Mouse (Mus musculus) limb, embryonic 12.5 days (tissue): Measurements from ENCODE around the gene Gm21750. TPM values are rescaled to one million over a fixed set of nuclear protein-coding genes. Genes with fewer than 3 reads are reported as not detected.

Experiments used
- ATAC-seq: fragments of 200-750 bp; cut with Nextera tagmentation; 2 replicates; pipeline ENCODE4 v1.8.0; 2017; ENCODE audit warnings: low read depth, moderate TSS enrichment; ENCODE audit not compliant: insufficient number of reproducible peaks, insufficient read depth, low FRiP score, low TSS enrichment
- H3K27ac ChIP-seq: fragments of 300-500 bp; sonication (generic); 2 replicates; pipeline ENCODE4 v1.5.1; 2016; ENCODE audit warnings: mild to moderate bottlenecking, moderate library complexity
- H3K27me3 ChIP-seq: fragments of 300-500 bp; sonication (generic); 2 replicates; pipeline ENCODE4 v1.6.1; 2016; ENCODE audit warnings: mild to moderate bottlenecking, moderate library complexity
- H3K36me3 ChIP-seq: fragments of 300-500 bp; sonication (generic); 2 replicates; pipeline ENCODE4 v1.6.1; 2016; ENCODE audit warnings: mild to moderate bottlenecking, moderate library complexity
- H3K4me1 ChIP-seq: fragments of 300-500 bp; sonication (generic); replicated peaks from 2 replicates; pipeline ENCODE4 v1.6.1; 2016
- H3K4me2 ChIP-seq: fragments of 300-500 bp; sonication (generic); 2 replicates; pipeline ENCODE4 v1.6.1; 2016; ENCODE audit warnings: mild to moderate bottlenecking, moderate library complexity
- H3K4me3 ChIP-seq: fragments of 300-500 bp; sonication (generic); replicated peaks from 2 replicates; pipeline ENCODE4 v1.5.1; 2016; ENCODE audit warnings: mild to moderate bottlenecking
- H3K9ac ChIP-seq: fragments of 300-500 bp; sonication (generic); replicated peaks from 2 replicates; pipeline ENCODE4 v1.6.1; 2016; ENCODE audit warnings: mild to moderate bottlenecking, moderate library complexity
- H3K9me3 ChIP-seq: fragments of 300-500 bp; sonication (generic); 2 replicates; pipeline ENCODE4 v1.6.1; 2016; ENCODE audit warnings: mild to moderate bottlenecking, moderate library complexity
- WGBS: fragments of 180-500 bp; shearing (Covaris S2); methylation state at CpG from one replicate; pipeline ENCODE4 v1.1.7; 2016; 5-methylcytosine and 5-hydroxymethylcytosine counted together
- polyA plus RNA-seq: library from polyadenylated mRNA; unstranded; fragments of >200 nt; fragmentation: Nextera tagmentation; extraction: Ambion mirVana; gene quantifications from 2 replicates; pipeline ENCODE4 v1.2.1, GENCODE M21; 2016

Gene Gm21750
- polyA plus RNA-seq, 1 experiment from 2014 or later: not detected

DNA sequence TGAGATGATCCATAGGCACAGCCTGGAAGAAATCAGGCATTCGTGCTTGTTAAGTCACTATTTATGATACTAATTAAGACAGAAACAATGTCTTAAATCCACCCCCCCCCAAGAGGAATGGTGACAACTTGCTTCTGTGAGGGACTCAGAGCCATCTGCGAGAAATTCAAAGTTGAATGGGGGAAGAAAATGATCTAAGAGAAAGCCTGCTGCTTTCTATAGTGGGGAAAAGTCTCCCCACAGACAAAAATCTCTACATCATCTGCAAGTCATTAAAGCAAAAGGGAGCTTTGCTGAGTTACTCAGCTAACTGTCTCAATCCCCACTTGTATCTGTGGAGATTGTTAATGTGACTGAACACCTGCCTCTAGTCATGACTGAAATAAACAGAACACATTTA is 27.4 kb downstream of the Gm21750 start:
- H3K4me2 ChIP-seq: no peak overlapping the region
- H3K27ac ChIP-seq: no peak overlapping the region
- peaks cover 11% of the 10 kb centered on the region; the same call in 1 of the 2 replicates for H3K9me3 ChIP-seq
- H3K36me3 ChIP-seq: no peaks in the 10 kb centered on the region
- H3K4me1 ChIP-seq: no peaks in the 10 kb centered on the region
- ATAC-seq: no peak
- H3K4me3 ChIP-seq: no peak overlapping the region
- 46% methylated on average over 2 of the region's 2 CpGs for WGBS
- H3K9ac ChIP-seq: no peak overlapping the region
- no peaks in the 10 kb centered on the region for H3K27me3 ChIP-seq

DNA sequence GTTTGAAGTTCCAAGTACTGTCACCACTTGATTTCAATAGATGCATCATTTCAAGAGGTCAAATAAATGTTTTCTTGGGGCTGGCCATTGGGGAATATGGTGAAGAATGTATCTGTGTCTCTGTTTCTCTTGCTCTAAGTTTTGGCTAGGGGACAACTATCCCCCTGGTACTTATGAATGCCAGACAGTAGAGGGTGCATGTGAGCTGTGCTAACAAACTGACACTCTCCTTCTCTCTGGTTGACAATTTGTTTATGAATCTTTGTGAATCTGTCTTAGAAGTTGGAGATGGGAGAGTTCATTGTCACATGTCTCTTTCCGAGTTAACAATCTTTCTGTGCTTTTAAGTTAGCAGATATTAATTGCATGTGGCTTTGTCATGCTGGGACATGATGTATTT is 39.2 kb downstream of the Gm21750 start:
- ATAC-seq: no peak
- WGBS: 61% methylated on average over 1 of the region's 1 CpGs
- H3K4me1 ChIP-seq: no peaks in the 10 kb centered on the region
- H3K9me3 ChIP-seq: no peaks in the 10 kb centered on the region
- H3K36me3 ChIP-seq: no peaks in the 10 kb centered on the region
- H3K27ac ChIP-seq: no peak overlapping the region
- no peak overlapping the region for H3K4me3 ChIP-seq
- no peak overlapping the region for H3K4me2 ChIP-seq
- H3K27me3 ChIP-seq: no peaks in the 10 kb centered on the region
- no peak overlapping the region for H3K9ac ChIP-seq

DNA sequence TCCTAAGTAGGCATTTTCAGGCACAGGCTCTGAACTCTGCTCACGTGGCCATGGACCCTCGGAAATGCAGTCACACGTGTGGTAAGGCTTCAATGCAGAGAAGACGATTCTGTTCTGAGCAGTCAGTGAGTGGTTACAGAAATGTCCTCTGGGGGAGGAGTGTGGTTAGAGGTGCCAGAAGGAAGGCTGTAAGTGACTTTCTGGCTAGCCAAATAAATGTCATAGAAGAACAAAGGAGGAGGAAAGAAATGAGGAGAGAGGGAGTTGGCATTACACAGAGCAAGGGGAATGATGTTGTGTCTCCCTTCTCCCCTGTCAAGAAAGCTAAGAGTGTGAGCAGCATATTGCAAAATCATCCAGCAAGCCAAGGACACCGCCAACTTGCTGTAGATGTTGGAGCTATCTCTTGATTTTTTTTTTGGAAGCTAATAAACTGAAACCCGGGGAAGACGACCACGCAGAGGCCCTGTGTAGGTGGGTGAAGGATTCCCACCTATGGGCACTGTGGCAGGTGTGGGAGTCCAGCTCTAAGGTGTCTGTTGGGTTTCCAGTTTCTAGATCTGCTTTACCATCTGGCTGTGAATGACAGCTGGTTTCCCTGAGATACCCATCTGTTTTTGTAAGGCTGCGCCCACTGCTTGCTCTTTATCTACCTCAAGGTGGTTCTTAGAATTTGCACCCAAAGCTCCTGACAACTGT is 48.5 kb downstream of the Gm21750 start:
- H3K27ac ChIP-seq: no peak overlapping the region
- H3K9me3 ChIP-seq: no peaks in the 10 kb centered on the region
- no peaks in the 10 kb centered on the region for H3K27me3 ChIP-seq
- no peak overlapping the region for H3K4me2 ChIP-seq
- H3K4me3 ChIP-seq: no peak overlapping the region
- no peaks in the 10 kb centered on the region for H3K36me3 ChIP-seq
- WGBS: 88% methylated on average over 9 of the region's 9 CpGs
- no peak overlapping the region for H3K9ac ChIP-seq
- no peaks in the 10 kb centered on the region for H3K4me1 ChIP-seq
- ATAC-seq: no peak

Other genes starting within 250 kb of the Gm21750 start
- gene Med4, start 151.2 kb upstream of the Gm21750 start, polyA plus RNA-seq: 105 and 107 TPM in 2 replicates
- 96.4 and 98.0 TPM in 2 replicates for gene Sucla2, start 135.9 kb upstream of the Gm21750 start, polyA plus RNA-seq
- 6.4 and 6.8 TPM in 2 replicates for gene Nudt15, start 113.0 kb upstream of the Gm21750 start, polyA plus RNA-seq